Mouse (Mus musculus) lung, embryonic 15.5 days (tissue): ENCODE results near the gene Myo1e. TPM values are rescaled to one million over a fixed set of nuclear protein-coding genes. Genes with fewer than 3 reads are reported as not detected.

Experiments used
- ATAC-seq: fragments of 200-750 bp; cut with Nextera tagmentation; 2 replicates; pipeline ENCODE4 v1.8.0; 2017; ENCODE audit warnings: moderate number of reproducible peaks, borderline replicate concordance; ENCODE audit not compliant: low FRiP score, low TSS enrichment; ENCODE audit errors: extremely low read depth
- H3K27ac ChIP-seq: fragments of 300-500 bp; sonication (generic); 2 replicates; pipeline ENCODE4 v1.5.1; 2015; ENCODE audit warnings: moderate library complexity, mild to moderate bottlenecking, inconsistent platforms
- H3K27me3 ChIP-seq: fragments of 300-500 bp; sonication (generic); 2 replicates; pipeline ENCODE4 v1.6.1; 2015; ENCODE audit warnings: inconsistent platforms
- H3K36me3 ChIP-seq: fragments of 300-500 bp; sonication (generic); 2 replicates; pipeline ENCODE4 v1.6.1; 2015; ENCODE audit warnings: inconsistent platforms
- H3K4me1 ChIP-seq: fragments of 300-500 bp; sonication (generic); 2 replicates; pipeline ENCODE4 v1.6.1; 2015; ENCODE audit warnings: inconsistent platforms
- H3K4me2 ChIP-seq: fragments of 300-500 bp; sonication (generic); 2 replicates; pipeline ENCODE4 v1.6.1; 2015; ENCODE audit warnings: inconsistent platforms, mild to moderate bottlenecking, moderate library complexity
- H3K4me3 ChIP-seq: fragments of 300-500 bp; sonication (generic); 2 replicates; pipeline ENCODE4 v1.5.1; 2015; ENCODE audit warnings: mild to moderate bottlenecking, inconsistent platforms
- H3K9ac ChIP-seq: fragments of 300-500 bp; sonication (generic); 2 replicates; pipeline ENCODE4 v1.6.1; 2015; ENCODE audit warnings: inconsistent platforms
- H3K9me3 ChIP-seq: fragments of 300-500 bp; sonication (generic); 2 replicates; pipeline ENCODE4 v1.6.1; 2016; ENCODE audit warnings: inconsistent platforms
- WGBS: fragments of 180-500 bp; shearing (Covaris S2); methylation state at CpG from one replicate; pipeline ENCODE4 v1.1.7; 2015; 5-methylcytosine and 5-hydroxymethylcytosine counted together
- microRNA-seq: library from miRNA; unstranded; fragments of <30 nt; microRNA quantifications from one replicate; pipeline ENCODE4, GENCODE M21; 2016
- polyA plus RNA-seq: library from polyadenylated mRNA; unstranded; fragments of >200 nt; fragmentation: Nextera tagmentation; extraction: Ambion mirVana; gene quantifications from 2 replicates; pipeline ENCODE4 v1.2.1, GENCODE M21; 2015

The Myo1e gene
- polyA plus RNA-seq, 1 experiment from 2014 or later: 40.3 TPM

DNA sequence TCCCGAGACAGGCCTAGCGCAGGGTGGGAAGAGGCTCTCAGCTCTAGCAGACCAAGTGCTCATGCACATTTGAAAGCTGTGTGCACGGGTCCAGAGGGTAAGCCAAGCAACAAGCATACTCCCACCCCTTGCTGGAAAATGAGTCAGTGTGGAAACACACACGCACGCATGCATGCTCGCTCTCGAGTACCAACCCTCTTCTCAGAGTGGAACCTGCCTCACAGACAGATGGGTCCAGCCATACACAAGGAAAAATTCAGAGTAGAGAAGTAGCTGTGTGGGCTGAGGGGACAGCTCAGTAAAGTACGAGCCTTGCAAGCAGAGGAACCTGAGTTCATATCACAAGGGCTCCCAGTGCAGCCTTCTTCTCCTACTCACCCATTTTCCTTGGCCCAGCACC is 202.6 kb downstream of the Myo1e start:
- H3K9me3 ChIP-seq: no peaks in the 10 kb centered on the region
- no peak overlapping the region for H3K9ac ChIP-seq
- no peak for ATAC-seq
- WGBS: 94% methylated on average over 8 of the region's 8 CpGs
- H3K27ac ChIP-seq: no peak overlapping the region
- no peaks in the 10 kb centered on the region for H3K27me3 ChIP-seq
- peaks cover 78% of the 10 kb centered on the region for H3K36me3 ChIP-seq
- no peak overlapping the region for H3K4me2 ChIP-seq
- H3K4me1 ChIP-seq: no peaks in the 10 kb centered on the region
- no peak overlapping the region for H3K4me3 ChIP-seq

DNA sequence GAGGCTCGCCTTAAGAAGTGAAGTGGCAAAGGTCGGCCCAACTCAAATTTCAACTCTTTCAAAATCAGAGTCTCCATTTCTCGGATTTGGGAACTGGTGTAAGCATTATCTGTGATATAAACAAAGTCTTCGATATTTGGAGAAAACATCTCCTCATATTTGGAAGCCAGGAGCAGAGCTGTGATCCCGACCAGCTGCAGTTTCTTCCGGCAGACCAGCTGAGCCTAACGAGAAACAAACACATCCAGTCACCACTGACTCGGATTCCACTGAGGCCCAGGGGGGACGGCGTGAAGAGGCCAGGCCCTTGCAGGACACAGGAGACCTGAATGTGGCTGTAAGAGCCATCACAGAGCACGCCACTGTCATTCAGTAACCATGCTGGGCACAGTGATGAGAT is 203.5 kb downstream of the Myo1e start:
- peaks cover 85% of the 10 kb centered on the region for H3K36me3 ChIP-seq
- 54% methylated on average over 11 of the region's 11 CpGs for WGBS
- ATAC-seq: no peak

DNA sequence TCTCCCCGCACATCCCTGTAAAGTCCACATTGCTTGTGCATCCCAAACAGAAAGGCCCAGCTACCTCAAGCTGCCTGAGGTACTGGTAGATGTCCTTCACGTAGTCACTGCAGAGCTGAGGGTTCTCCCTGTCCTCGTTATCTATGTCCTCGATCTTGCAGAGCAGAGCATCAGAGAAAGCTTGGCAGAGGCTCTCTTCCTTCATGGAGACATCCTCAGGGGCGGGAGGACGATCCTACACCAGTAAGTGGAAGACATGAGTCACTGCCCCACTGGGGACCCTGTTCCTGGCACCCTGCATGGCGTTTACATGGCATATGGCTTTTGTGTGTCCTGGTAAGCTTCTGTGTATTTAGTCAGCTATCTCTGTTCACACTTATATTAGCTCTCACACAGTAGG is 205.9 kb downstream of the Myo1e start:
- H3K4me3 ChIP-seq: no peak overlapping the region
- WGBS: 86% methylated on average over 7 of the region's 7 CpGs
- H3K4me1 ChIP-seq: no peaks in the 10 kb centered on the region
- no peak overlapping the region for H3K4me2 ChIP-seq
- peaks cover 92% of the 10 kb centered on the region for H3K36me3 ChIP-seq
- no peak for ATAC-seq
- H3K9me3 ChIP-seq: no peaks in the 10 kb centered on the region
- H3K27ac ChIP-seq: no peak overlapping the region
- H3K27me3 ChIP-seq: no peaks in the 10 kb centered on the region
- H3K9ac ChIP-seq: no peak overlapping the region

More for the DNA sequence above, 203.5 kb downstream of the Myo1e start:
- no peak overlapping the region for H3K9ac ChIP-seq
- no peak overlapping the region for H3K27ac ChIP-seq
- H3K4me3 ChIP-seq: no peak overlapping the region
- H3K27me3 ChIP-seq: no peaks in the 10 kb centered on the region
- H3K4me2 ChIP-seq: no peak overlapping the region
- no peaks in the 10 kb centered on the region for H3K4me1 ChIP-seq
- no peaks in the 10 kb centered on the region for H3K9me3 ChIP-seq

DNA sequence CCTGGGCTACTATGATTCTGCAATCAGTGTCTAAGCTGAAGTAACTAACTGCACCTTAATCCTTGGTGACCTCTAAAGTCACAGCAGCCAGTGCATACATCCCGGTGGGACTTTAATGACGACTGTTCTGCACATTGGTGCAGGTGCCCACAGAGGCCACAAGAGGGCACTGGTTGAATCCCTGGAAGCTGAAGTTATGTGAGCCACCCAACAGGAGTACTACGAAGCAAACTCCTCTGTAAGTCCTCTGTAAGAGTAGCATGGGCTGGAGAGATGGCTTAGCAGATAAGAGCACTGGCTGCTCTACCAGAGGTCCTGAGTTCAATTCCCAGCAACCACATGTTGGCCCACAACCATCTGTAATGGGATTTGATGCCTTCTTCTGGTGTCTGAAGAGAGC is 209.3 kb downstream of the Myo1e start:
- Histone ChIP-seq H3K27ac (no peak overlapping the region), H3K4me2 (no peak overlapping the region), H3K9me3 (no peaks in the 10 kb centered on the region), H3K4me3 (no peak overlapping the region), H3K36me3 (peaks cover 71% of the 10 kb centered on the region), H3K4me1 (peaks cover 7% of the 10 kb centered on the region), H3K27me3 (no peaks in the 10 kb centered on the region), H3K9ac (no peak overlapping the region)
- no peak for ATAC-seq
- 87% methylated on average over 3 of the region's 3 CpGs for WGBS

DNA sequence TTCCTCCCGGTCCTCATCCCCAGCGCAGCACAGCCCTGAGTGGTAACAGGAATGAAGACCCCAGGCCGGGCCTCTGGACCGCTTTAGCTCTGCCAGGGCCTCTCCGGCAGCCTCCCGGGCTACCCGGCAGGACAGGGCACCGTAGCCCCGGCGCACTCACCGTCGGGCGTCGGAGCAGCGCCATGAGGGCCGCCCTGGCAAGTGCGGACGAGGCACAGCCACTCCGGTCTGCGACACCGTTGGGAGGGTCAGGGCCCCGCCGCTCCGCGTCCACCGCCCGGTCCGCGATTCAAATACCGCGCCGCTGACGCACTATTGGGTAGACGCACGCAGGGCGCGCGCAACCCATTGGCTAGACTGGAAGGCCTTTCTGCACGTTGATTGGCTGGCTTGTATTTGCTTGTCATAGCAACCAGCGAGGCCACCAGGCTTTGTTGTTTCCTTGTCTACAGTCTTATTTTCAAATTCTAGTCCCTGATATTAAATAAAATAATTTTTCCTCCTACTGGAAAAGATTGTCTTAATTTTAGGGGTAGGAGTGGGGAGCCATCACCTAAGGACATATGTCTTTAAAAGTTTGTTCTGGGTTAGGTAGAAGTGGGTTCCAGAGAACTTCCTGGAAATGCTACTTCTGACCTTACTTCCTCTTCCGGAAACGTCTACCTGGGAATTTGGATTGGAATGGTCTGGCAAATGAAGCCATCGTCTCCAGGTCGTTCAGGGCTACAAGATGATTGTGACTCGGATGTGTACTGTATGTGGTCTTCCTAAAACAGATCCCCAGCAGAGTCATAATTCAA is 214.3 kb downstream of the Myo1e start, which contains the start of gene Ccnb2:
Gene Ccnb2, minus strand, starts transcription at position 291 of the 800 bp plus-strand sequence.
- Histone ChIP-seq H3K4me3 (peak within 1 kb of the TSS; percentile 83), H3K9me3 (no peaks in the 10 kb centered on the region), H3K27ac (peak within 1 kb of the TSS; percentile 82), H3K4me2 (peak within 1 kb of the TSS; percentile 86), H3K4me1 (peaks cover 10% of the 10 kb centered on the region), H3K36me3 (peaks cover 41% of the 10 kb centered on the region), H3K27me3 (no peaks in the 10 kb centered on the region), H3K9ac (peak within 1 kb of the TSS; percentile 80)
- 2% methylated on average over 44 of the region's 45 CpGs for WGBS
- peak; percentile 98 for ATAC-seq

DNA sequence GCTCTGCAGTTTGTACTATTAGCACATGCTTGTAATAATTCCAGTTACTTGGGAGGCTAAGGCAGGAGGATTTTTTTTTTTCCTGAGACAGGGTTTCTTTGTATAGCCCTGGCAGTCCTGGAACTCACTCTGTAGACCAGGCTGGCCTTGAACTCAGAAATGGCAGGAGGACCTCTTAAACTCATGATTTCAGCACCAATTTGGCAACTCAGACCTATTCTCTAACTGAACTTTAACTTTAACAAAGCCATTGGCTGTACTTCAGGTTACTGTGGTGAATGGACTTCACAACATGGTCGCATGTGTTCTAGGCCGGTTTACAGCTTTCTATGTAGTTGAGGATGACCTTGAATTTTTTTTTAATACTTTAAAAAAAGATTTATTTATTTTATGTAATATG is 215.5 kb downstream of the Myo1e start:
- H3K9ac ChIP-seq: no peak overlapping the region
- H3K27ac ChIP-seq: no peak overlapping the region
- ATAC-seq: no peak
- WGBS: 93% methylated on average over 2 of the region's 2 CpGs
- H3K4me3 ChIP-seq: no peak overlapping the region
- peaks cover 44% of the 10 kb centered on the region for H3K36me3 ChIP-seq
- H3K4me1 ChIP-seq: peaks cover 10% of the 10 kb centered on the region
- H3K9me3 ChIP-seq: no peaks in the 10 kb centered on the region
- H3K4me2 ChIP-seq: no peak overlapping the region
- H3K27me3 ChIP-seq: no peaks in the 10 kb centered on the region

DNA sequence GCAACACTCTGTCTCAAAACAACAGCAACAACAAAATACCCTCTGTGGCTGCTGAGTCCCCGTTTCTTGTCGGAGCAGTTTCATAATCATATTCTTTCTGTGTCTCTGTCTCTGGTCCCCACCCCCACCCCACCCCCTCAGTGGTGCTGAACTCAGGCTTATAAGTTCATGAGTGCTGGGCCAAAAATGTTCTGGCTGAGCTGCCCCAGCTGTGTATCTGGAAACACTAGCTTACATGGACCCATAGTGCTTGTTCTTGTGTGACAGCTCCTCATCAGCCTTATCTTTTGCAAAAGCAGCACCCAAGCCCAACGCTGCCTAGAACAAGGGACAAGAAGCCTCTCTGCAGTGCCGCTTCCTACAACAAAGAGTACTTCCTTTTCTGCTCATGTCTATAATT is 232.8 kb downstream of the Myo1e start:
- Histone ChIP-seq H3K4me3 (no peak overlapping the region), H3K4me1 (no peaks in the 10 kb centered on the region), H3K4me2 (no peak overlapping the region), H3K9me3 (no peaks in the 10 kb centered on the region), H3K9ac (no peak overlapping the region), H3K27me3 (no peaks in the 10 kb centered on the region), H3K36me3 (peaks cover 64% of the 10 kb centered on the region), H3K27ac (no peak overlapping the region)
- ATAC-seq: no peak
- 72% methylated on average over 4 of the region's 4 CpGs for WGBS

DNA sequence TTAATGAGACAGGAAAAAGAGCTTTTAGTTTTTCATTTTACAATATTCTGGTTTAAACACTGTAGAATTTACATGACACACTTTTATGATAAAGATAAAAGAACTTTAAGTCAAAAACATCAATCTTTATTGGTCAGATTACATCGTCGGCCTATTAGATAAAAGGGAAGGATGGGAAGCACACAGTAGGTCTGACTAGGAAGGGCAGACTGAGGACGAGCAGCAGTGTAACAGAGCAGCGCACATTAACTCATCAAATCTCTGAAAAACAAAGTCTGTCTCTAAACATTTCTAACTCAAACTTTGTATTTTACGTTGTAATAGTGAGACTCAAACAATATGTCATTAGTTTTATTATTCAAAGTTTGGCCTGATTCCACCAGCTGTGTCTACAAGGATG is 241.9 kb downstream of the Myo1e start:
- Histone ChIP-seq H3K4me3 (no peak overlapping the region), H3K36me3 (peaks cover 43% of the 10 kb centered on the region), H3K27me3 (no peaks in the 10 kb centered on the region), H3K27ac (no peak overlapping the region), H3K9me3 (no peaks in the 10 kb centered on the region), H3K4me2 (no peak overlapping the region), H3K4me1 (no peaks in the 10 kb centered on the region), H3K9ac (no peak overlapping the region)
- 88% methylated on average over 5 of the region's 5 CpGs for WGBS
- ATAC-seq: no peak

Small RNA genes within 50 kb of the gene (microRNA-seq; reads per million reads assigned to microRNA genes)
- 6.5 reads per million, percentile 24 among the genes with 10 or more reads in this experiment for gene Mir5626

Other genes starting within 250 kb of the Myo1e start
- 121 and 122 TPM in 2 replicates for gene Bnip2, start 217.9 kb upstream of the Myo1e start, polyA plus RNA-seq
- 196 and 201 TPM in 2 replicates for gene Gtf2a2, start 194.8 kb upstream of the Myo1e start, polyA plus RNA-seq
- gene Gcnt3, start 169.3 kb upstream of the Myo1e start, polyA plus RNA-seq: 0.10 and 0.15 TPM in 2 replicates
- 5.7 and 5.9 TPM in 2 replicates for gene Fam81a, start 64.8 kb upstream of the Myo1e start, polyA plus RNA-seq
- 246 TPM in 2 replicates for gene Ccnb2, start 214.2 kb downstream of the Myo1e start, polyA plus RNA-seq